Mouse (Mus musculus): ENCODE measurements at regions not wholly inside any gene's neighbourhood (a gene's known extent, or its start where the extent isn't known, plus 50 kb on each side); places are given as distances from the start of the nearest gene placed in this dataset.

DNA sequence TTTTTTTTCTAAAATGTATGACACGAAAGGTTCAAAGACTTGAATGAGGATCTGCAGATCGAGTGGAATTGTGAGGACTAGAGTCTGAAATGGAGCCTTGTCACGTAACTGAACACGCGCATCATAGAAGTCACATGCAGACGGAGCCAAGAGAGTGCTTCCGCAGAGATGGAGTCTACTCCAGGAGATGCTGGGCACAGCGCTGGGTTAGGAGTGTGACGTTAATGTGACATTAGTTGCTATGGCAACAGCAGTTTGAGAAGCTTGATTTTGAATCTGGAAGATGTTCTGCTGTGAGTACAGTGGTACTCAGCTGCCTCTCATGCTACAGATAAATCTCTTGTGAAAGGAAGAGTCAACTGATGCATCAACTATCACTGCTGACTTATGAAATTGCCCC lies 70.9 kb upstream of the Klf14 start:
- TF ChIP-seq FLI1 (IDR thresholded peaks at IDR 0.05; ENCODE audit: low read length) (no peak), GATA1 (IDR thresholded peaks at IDR 0.05; ENCODE audit: borderline replicate concordance, low read length) (no peak)

All from megakaryocyte, embryonic 14.5 days (primary cell).